Mouse (Mus musculus) layer of hippocampus, adult 18-20 months (tissue): ENCODE measurements at regions not wholly inside any gene's neighbourhood (a gene's known extent, or its start where the extent isn't known, plus 50 kb on each side); places are given as distances from the start of the nearest gene placed in this dataset.

Experiments used
- DNase-seq, 2 experiments: peaks; one replicate each; pipeline ENCODE4 v3.0.0; 2022; ENCODE audit warnings: low spot score in 2 of 2

GRCm38 (mm10) chr14:81098615-81099014, 1114.7 kb downstream of the Olfm4 start:
- DNase-seq = peak in 1 of 2 experiments; percentile 8
